Mouse (Mus musculus): ENCODE results near the gene Gm49384. TPM values are rescaled to one million over a fixed set of nuclear protein-coding genes. Genes with fewer than 3 reads are reported as not detected.

Gene Gm49384
- total RNA-seq (2014; fragmentation: Nextera tagmentation) (40.3 and 61.3 TPM in 2 replicates), total RNA-seq (2017) (33.7 and 36.0 TPM in 2 replicates), polyA plus RNA-seq (2012) (not detected in 2 replicates)

DNA sequence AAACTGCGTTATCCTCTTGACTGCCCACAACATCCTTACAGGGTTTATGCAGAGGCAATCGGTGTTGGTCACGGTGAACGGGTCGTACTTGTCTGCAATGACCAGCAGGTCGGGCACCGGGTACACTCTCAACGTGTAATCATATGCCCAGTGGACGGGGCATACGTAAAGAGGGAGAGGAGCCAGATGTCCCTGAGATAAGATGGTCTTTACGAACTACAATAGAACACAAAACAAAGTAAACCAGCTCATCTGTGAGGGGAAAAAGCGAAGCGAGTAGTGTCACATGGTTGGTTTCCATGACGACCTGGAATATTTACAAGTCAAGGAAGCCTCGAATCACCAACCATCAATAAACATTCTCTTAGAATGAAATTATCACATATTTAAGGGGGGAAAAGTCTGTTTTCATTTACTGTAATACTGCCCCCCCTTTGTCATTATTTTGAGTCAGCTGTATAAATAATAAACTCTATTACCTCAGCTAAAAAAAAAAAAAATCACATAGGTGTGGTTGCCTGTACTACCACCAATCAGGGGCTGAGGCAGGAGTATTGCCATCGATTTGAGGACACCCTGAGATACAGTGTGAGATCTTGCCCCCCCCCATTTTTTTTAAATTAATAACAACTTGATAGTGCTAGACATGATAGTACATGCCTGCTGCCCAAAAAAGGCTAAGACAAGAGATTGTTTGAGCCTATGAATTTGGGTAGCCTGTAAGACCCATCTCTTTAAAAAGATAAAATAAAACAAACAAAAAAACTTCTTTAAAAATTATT lies at the start of gene Gm49384:
Gene Gm49384, minus strand, starts transcription at position 216 of the 782 bp plus-strand sequence.
- no peak for ATAC-seq (ENCODE audit: extremely low read depth, insufficient number of reproducible peaks, low FRiP score, poor library complexity, severe bottlenecking)
- Histone ChIP-seq H3K4me1 (ENCODE audit: insufficient read depth, low read depth, low read length) (peaks cover 31% of the 10 kb centered on the region), H3K27me3 (ENCODE audit: insufficient read depth, low read length) (no peaks in the 10 kb centered on the region), H3K9me3 (replicated peaks) (no peaks in the 10 kb centered on the region), H3K4me3 (ENCODE audit: low read depth, low read length) (no peak within 1 kb of the TSS), H3K36me3 (replicated peaks) (peaks cover 81% of the 10 kb centered on the region)
- DNase-seq (ENCODE audit: low spot score): no peak
- TF ChIP-seq GATA2 (IDR thresholded peaks at IDR 0.05; ENCODE audit: borderline replicate concordance, low read depth, low read length) (no peak), GATA1 (IDR thresholded peaks at IDR 0.05; ENCODE audit: borderline replicate concordance, low read length) (no peak), POLR2AphosphoS5 (IDR thresholded peaks at IDR 0.05; ENCODE audit: insufficient replicate concordance, low read depth, low read length) (no peak), CTCF (IDR thresholded peaks at IDR 0.05; ENCODE audit: low read depth, low read length) (no peak), TAL1 (conservative IDR thresholded peaks at IDR 0.05; ENCODE audit: low read depth, low read length) (no peak)

DNA sequence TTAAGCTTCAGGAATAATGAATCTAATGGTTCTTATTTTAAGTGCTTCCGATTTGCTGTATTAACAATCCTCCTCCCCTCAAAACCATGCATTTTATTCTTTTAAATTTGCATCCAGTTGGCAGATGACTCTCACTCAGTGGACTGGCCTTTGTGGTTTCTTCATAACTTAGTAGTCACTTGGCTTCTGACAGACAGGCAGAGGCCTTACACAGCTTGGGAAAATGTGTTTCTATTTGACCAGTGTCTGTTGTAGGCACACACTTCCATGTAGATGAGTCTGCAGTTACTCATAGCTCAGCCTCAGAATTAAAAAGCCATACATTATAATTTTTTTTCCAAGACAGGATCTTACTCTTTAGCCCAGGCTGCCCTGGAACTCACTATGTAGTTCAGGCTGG lies 49.7 kb upstream of the Gm49384 start:
- TF ChIP-seq POLR2AphosphoS5 (IDR thresholded peaks at IDR 0.05; ENCODE audit: insufficient replicate concordance, low read depth, low read length) (no peak), GATA1 (IDR thresholded peaks at IDR 0.05; ENCODE audit: borderline replicate concordance, low read length) (no peak), CTCF (IDR thresholded peaks at IDR 0.05; ENCODE audit: low read depth, low read length) (no peak), GATA2 (IDR thresholded peaks at IDR 0.05; ENCODE audit: borderline replicate concordance, low read depth, low read length) (no peak), TAL1 (conservative IDR thresholded peaks at IDR 0.05; ENCODE audit: low read depth, low read length) (no peak)
- H3K27me3 ChIP-seq (ENCODE audit: insufficient read depth, low read length): peaks cover 13% of the 10 kb centered on the region; the same call in 1 of the 2 replicates
- DNase-seq (ENCODE audit: low spot score) (no peak), ATAC-seq (ENCODE audit: extremely low read depth, insufficient number of reproducible peaks, low FRiP score, poor library complexity, severe bottlenecking) (no peak)
- no peak overlapping the region for H3K4me3 ChIP-seq (ENCODE audit: low read depth, low read length)
- no peaks in the 10 kb centered on the region for H3K9me3 ChIP-seq (replicated peaks)
- no peaks in the 10 kb centered on the region for H3K4me1 ChIP-seq (ENCODE audit: insufficient read depth, low read depth, low read length)
- no peaks in the 10 kb centered on the region for H3K36me3 ChIP-seq (replicated peaks)

DNA sequence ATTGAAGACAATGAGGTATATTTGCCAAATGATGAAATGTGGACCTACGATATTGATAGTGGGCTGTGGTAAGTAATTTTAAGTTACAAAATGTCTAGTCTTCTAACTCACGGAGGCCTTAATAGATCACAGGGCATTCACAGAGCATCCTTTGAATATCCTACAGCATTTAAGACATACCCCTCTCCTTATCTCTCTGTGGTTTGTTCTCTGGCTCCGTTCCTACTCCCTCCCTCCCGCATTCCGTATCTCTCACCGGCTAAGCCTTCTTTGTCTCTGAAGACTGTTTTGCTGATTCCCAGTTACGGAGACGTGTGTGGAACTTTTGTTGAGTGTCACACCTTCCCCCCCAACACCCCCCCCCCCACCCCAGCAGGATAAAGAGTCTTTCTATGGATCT lies 46.7 kb upstream of the Gm49384 start:
- Histone ChIP-seq H3K4me1 (ENCODE audit: insufficient read depth, low read depth, low read length) (no peaks in the 10 kb centered on the region), H3K27me3 (ENCODE audit: insufficient read depth, low read length) (peaks cover 11% of the 10 kb centered on the region; the same call in 1 of the 2 replicates), H3K36me3 (replicated peaks) (no peaks in the 10 kb centered on the region), H3K4me3 (ENCODE audit: low read depth, low read length) (no peak overlapping the region), H3K9me3 (replicated peaks) (no peaks in the 10 kb centered on the region)
- ATAC-seq (ENCODE audit: extremely low read depth, insufficient number of reproducible peaks, low FRiP score, poor library complexity, severe bottlenecking) (no peak), DNase-seq (ENCODE audit: low spot score) (no peak)
- TF ChIP-seq TAL1 (conservative IDR thresholded peaks at IDR 0.05; ENCODE audit: low read depth, low read length) (no peak), POLR2AphosphoS5 (IDR thresholded peaks at IDR 0.05; ENCODE audit: insufficient replicate concordance, low read depth, low read length) (no peak), GATA2 (IDR thresholded peaks at IDR 0.05; ENCODE audit: borderline replicate concordance, low read depth, low read length) (no peak), CTCF (IDR thresholded peaks at IDR 0.05; ENCODE audit: low read depth, low read length) (no peak), GATA1 (IDR thresholded peaks at IDR 0.05; ENCODE audit: borderline replicate concordance, low read length) (no peak)

DNA sequence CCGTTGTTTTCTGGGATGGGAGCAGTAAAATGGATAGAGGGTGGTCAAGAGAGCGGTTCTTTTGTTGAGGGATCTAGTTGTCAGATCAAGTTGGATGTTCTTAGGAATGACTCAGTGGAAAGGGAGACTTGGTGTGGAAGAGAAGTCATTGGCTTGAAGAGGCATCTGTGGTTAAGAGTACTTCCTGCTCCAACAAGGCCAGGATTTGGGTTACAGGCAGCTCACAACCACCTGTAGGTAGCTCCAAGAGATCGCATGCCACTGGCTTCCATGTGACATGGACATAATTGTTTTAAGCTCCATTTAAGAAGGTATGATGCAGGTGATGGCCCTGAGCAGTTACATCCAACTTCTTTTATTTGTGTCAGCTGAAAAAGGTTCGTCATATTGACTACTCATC lies 45.7 kb upstream of the Gm49384 start:
- H3K4me3 ChIP-seq (ENCODE audit: low read depth, low read length): no peak overlapping the region
- H3K36me3 ChIP-seq (replicated peaks): no peaks in the 10 kb centered on the region
- no peak for TF ChIP-seq POLR2AphosphoS5 (IDR thresholded peaks at IDR 0.05; ENCODE audit: insufficient replicate concordance, low read depth, low read length)
- TF ChIP-seq GATA2 (IDR thresholded peaks at IDR 0.05; ENCODE audit: borderline replicate concordance, low read depth, low read length): no peak
- no peak for ATAC-seq (ENCODE audit: extremely low read depth, insufficient number of reproducible peaks, low FRiP score, poor library complexity, severe bottlenecking)
- no peaks in the 10 kb centered on the region for H3K4me1 ChIP-seq (ENCODE audit: insufficient read depth, low read depth, low read length)
- H3K27me3 ChIP-seq (ENCODE audit: insufficient read depth, low read length): peaks cover 11% of the 10 kb centered on the region; the same call in 1 of the 2 replicates
- DNase-seq (ENCODE audit: low spot score): no peak
- H3K9me3 ChIP-seq (replicated peaks): no peaks in the 10 kb centered on the region

DNA sequence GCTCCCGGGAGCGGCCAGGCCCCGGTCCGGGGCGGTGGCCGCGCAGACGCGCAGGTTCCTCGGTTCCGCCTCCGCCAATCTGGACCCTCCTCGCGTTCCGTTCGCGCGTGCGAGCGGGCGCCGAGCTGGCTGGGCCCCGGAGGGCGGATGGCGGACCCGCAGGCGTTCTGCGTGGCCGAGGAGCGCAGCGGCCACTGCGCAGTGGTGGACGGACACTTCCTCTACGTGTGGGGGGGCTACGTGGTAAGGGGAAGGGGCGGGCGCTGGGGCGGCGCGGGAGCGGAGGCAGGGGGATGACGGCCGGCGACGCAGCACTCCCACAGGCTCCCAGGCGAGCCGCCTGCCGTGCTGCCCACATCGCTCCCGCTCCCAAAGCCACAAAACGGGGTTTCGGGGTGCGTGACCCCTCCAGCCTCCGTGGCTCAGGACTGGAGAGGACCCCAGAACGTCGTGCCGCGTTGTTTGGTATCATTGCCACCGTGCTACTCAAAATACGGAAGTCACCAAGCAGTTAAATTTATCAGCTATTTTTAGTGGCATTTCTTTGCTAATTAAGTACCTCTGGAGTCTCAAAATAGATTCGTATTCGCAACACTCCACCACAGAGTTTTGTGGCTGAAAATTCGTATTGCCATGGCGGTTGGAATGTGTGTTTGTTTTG lies 37.8 kb upstream of the Gm49384 start:
- DNase-seq (ENCODE audit: low spot score): peak; percentile 79
- ATAC-seq (ENCODE audit: extremely low read depth, insufficient number of reproducible peaks, low FRiP score, poor library complexity, severe bottlenecking): peak; percentile 45
- Histone ChIP-seq H3K9me3 (replicated peaks) (no peaks in the 10 kb centered on the region), H3K36me3 (replicated peaks) (no peaks in the 10 kb centered on the region), H3K4me3 (ENCODE audit: low read depth, low read length) (peak overlapping the region; percentile 88), H3K27me3 (ENCODE audit: insufficient read depth, low read length) (no peaks in the 10 kb centered on the region; the same call in 1 of the 2 replicates), H3K4me1 (ENCODE audit: insufficient read depth, low read depth, low read length) (peaks cover 34% of the 10 kb centered on the region)
- TF ChIP-seq GATA2 (IDR thresholded peaks at IDR 0.05; ENCODE audit: borderline replicate concordance, low read depth, low read length) (no peak), GATA1 (IDR thresholded peaks at IDR 0.05; ENCODE audit: borderline replicate concordance, low read length) (no peak), POLR2AphosphoS5 (IDR thresholded peaks at IDR 0.05; ENCODE audit: insufficient replicate concordance, low read depth, low read length) (no peak), CTCF (IDR thresholded peaks at IDR 0.05; ENCODE audit: low read depth, low read length) (no peak), TAL1 (conservative IDR thresholded peaks at IDR 0.05; ENCODE audit: low read depth, low read length) (no peak)

DNA sequence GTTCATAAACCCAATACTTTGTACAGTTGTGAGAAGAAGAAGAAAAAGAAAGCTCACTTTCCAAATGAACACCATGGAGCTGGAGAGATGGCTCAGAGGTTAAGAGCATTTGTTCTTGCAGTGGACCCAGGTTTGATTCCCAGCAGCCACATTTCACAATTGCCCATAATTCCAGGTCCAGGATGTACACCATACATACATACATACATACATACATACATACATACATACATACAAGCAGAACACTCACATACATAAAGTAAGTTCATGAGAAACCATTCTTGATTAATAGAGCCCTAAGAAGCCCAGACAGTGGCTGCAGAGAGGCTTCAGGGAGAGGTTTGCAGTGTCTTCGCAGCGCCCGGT lies 37.3 kb upstream of the Gm49384 start:
- Histone ChIP-seq H3K27me3 (ENCODE audit: insufficient read depth, low read length) (no peaks in the 10 kb centered on the region; the same call in 1 of the 2 replicates), H3K36me3 (replicated peaks) (no peaks in the 10 kb centered on the region), H3K9me3 (replicated peaks) (no peaks in the 10 kb centered on the region), H3K4me3 (ENCODE audit: low read depth, low read length) (peak overlapping the region; percentile 88), H3K4me1 (ENCODE audit: insufficient read depth, low read depth, low read length) (peaks cover 34% of the 10 kb centered on the region)
- DNase-seq (ENCODE audit: low spot score) (no peak), ATAC-seq (ENCODE audit: extremely low read depth, insufficient number of reproducible peaks, low FRiP score, poor library complexity, severe bottlenecking) (no peak)
- TF ChIP-seq CTCF (IDR thresholded peaks at IDR 0.05; ENCODE audit: low read depth, low read length) (no peak), GATA2 (IDR thresholded peaks at IDR 0.05; ENCODE audit: borderline replicate concordance, low read depth, low read length) (no peak), GATA1 (IDR thresholded peaks at IDR 0.05; ENCODE audit: borderline replicate concordance, low read length) (no peak), TAL1 (conservative IDR thresholded peaks at IDR 0.05; ENCODE audit: low read depth, low read length) (no peak), POLR2AphosphoS5 (IDR thresholded peaks at IDR 0.05; ENCODE audit: insufficient replicate concordance, low read depth, low read length) (no peak)
